Mouse (Mus musculus) lung, embryonic 16.5 days (tissue): ENCODE data around the gene Gnptab. TPM values are rescaled to one million over a fixed set of nuclear protein-coding genes. Genes with fewer than 3 reads are reported as not detected.

Experiments
- ATAC-seq: fragments of 200-750 bp; cut with Nextera tagmentation; 2 replicates; pipeline ENCODE4 v1.8.0; 2017; ENCODE audit warnings: low read depth, mild to moderate bottlenecking, moderate library complexity
- H3K27ac ChIP-seq: fragments of 300-500 bp; sonication (generic); 2 replicates; pipeline ENCODE4 v1.5.1; 2014; ENCODE audit warnings: mild to moderate bottlenecking, control low read depth, low read length
- H3K27me3 ChIP-seq: fragments of 300-500 bp; sonication (generic); 2 replicates; pipeline ENCODE4 v1.6.1; 2014; ENCODE audit warnings: low read depth, low read length, mixed read lengths; ENCODE audit not compliant: control insufficient read depth, insufficient read depth
- H3K36me3 ChIP-seq: fragments of 300-500 bp; sonication (generic); 2 replicates; pipeline ENCODE4 v1.6.1; 2014; ENCODE audit warnings: low read length; ENCODE audit not compliant: control insufficient read depth, insufficient read depth
- H3K4me1 ChIP-seq: fragments of 300-500 bp; sonication (generic); replicated peaks from 2 replicates; pipeline ENCODE4 v1.6.1; 2014; ENCODE audit warnings: low read length, mixed read lengths; ENCODE audit not compliant: control insufficient read depth, insufficient read depth
- H3K4me2 ChIP-seq: fragments of 300-500 bp; sonication (generic); 2 replicates; pipeline ENCODE4 v1.6.1; 2014; ENCODE audit warnings: low read depth, low read length, control low read depth
- H3K4me3 ChIP-seq: fragments of 300-500 bp; sonication (generic); 2 replicates; pipeline ENCODE4 v1.5.1; 2014; ENCODE audit warnings: mild to moderate bottlenecking, low read length, control low read depth
- H3K9ac ChIP-seq: fragments of 300-500 bp; sonication (generic); 2 replicates; pipeline ENCODE4 v1.6.1; 2014; ENCODE audit warnings: low read length, control low read depth
- H3K9me3 ChIP-seq: fragments of 300-500 bp; sonication (generic); 2 replicates; pipeline ENCODE4 v1.6.1; 2016; ENCODE audit warnings: low read length; ENCODE audit not compliant: control insufficient read depth
- WGBS: fragments of 180-500 bp; shearing (Covaris S2); extraction: QIAGEN DNeasy Blood & Tissue Kit; methylation state at CpG from one replicate; pipeline ENCODE4 v1.1.7; 2014; 5-methylcytosine and 5-hydroxymethylcytosine counted together
- polyA plus RNA-seq: library from polyadenylated mRNA; unstranded; fragments of >200 nt; fragmentation: Nextera tagmentation; extraction: Ambion mirVana; gene quantifications from 2 replicates; pipeline ENCODE4 v1.2.1, GENCODE M21; 2015

The Gnptab gene
- polyA plus RNA-seq, 1 experiment from 2014 or later = 18.1 TPM

DNA sequence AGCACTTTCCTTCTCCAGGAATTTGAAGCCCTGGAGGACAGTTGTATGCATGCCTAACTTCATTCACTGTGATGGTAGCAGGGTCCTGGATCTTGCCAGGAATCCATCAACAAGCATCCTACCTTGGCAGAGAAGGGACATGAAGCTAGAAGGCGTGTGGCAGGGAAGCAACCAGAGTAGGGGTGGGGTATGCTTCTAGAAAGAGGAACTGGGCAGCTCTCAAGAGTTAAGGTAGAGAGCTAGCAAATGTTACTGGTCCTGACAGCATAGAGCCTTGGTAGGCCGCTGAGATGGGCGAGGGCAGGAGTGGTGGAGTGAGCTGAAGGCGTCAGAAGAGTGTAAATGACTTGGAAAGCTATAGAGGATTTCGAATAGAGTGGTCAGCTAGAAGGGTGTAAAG is 20.3 kb downstream of the Gnptab start:
- ATAC-seq = no peak
- no peak overlapping the region for H3K9ac ChIP-seq
- 89% methylated on average over 5 of the region's 5 CpGs for WGBS
- peaks cover 4% of the 10 kb centered on the region; the same call in 1 of the 2 replicates for H3K36me3 ChIP-seq
- H3K4me2 ChIP-seq = no peak overlapping the region
- H3K4me3 ChIP-seq = no peak overlapping the region
- H3K4me1 ChIP-seq = no peaks in the 10 kb centered on the region
- H3K27me3 ChIP-seq = no peaks in the 10 kb centered on the region
- H3K27ac ChIP-seq = no peak overlapping the region
- no peaks in the 10 kb centered on the region for H3K9me3 ChIP-seq

DNA sequence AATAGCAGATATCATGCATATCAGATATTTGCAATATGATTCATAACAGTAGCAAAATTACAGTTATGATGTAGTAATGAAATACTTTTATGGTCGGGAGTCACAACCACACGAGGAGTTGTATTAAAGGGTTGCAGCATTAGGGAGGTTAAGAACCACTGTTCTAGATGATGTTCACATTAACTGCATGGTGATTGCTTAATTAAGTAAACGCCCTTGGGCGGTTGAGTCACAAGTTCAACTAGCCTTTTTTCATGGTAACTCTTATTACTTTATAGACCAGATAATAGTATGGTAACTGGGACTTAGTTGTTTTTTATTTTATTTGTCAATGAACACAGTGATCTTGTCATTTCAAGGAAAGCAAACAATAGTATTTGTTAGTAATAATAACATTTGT is 24.1 kb downstream of the Gnptab start:
- H3K36me3 ChIP-seq = peaks cover 4% of the 10 kb centered on the region; the same call in 1 of the 2 replicates
- no peaks in the 10 kb centered on the region for H3K9me3 ChIP-seq
- H3K9ac ChIP-seq = no peak overlapping the region
- no peaks in the 10 kb centered on the region for H3K4me1 ChIP-seq
- no peak for ATAC-seq
- no peak overlapping the region for H3K27ac ChIP-seq
- H3K4me2 ChIP-seq = no peak overlapping the region
- H3K4me3 ChIP-seq = no peak overlapping the region
- WGBS = 93% methylated on average over 4 of the region's 4 CpGs
- no peaks in the 10 kb centered on the region for H3K27me3 ChIP-seq

DNA sequence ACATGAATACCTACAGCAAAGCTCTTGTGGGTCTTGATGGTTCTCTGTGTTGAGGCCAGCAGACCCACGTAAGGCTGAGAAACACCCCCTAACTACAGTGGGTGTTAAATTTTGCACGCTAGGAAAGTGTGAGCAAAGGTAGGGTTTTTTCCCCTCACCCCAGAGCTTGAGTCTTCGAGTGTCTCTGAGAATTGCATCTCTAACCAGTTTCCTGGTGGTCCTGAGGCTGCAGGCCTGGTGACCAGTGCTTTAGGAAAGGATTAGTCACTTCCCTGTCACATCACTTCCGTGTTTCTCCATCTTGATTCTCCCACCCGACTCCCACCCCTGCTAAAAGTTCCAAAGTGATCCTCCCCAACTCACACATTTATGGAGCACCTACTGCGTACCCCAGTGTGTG is 25.3 kb downstream of the Gnptab start:
- ATAC-seq = no peak
- no peaks in the 10 kb centered on the region for H3K27me3 ChIP-seq
- no peak overlapping the region for H3K4me3 ChIP-seq
- no peak overlapping the region for H3K4me2 ChIP-seq
- no peaks in the 10 kb centered on the region for H3K9me3 ChIP-seq
- H3K4me1 ChIP-seq = no peaks in the 10 kb centered on the region
- no peak overlapping the region for H3K27ac ChIP-seq
- no peak overlapping the region for H3K9ac ChIP-seq
- peaks cover 4% of the 10 kb centered on the region; the same call in 1 of the 2 replicates for H3K36me3 ChIP-seq
- 68% methylated on average over 6 of the region's 6 CpGs for WGBS

DNA sequence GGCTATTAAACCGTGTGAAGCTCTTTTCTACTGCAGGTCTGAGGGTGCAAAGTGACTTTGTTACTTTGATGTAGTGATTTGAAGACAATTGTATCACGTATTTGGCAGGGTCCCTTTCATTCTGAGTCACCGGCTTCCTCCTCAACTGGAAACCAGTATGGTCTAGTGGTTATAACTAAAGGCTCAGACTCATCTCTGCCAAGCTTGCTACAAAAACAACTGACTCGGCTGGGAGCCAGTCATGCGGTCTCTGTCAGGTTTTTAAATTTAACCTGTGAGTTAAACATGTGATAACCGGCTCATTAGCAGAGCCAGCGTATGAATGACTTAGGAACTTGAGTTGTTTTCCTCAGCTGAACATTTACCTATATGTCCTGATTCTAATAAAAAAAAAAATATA is 26.9 kb downstream of the Gnptab start:
- Histone ChIP-seq H3K27ac (no peak overlapping the region), H3K27me3 (no peaks in the 10 kb centered on the region), H3K9ac (no peak overlapping the region), H3K4me3 (no peak overlapping the region), H3K9me3 (no peaks in the 10 kb centered on the region), H3K4me1 (no peaks in the 10 kb centered on the region), H3K36me3 (peaks cover 4% of the 10 kb centered on the region; the same call in 1 of the 2 replicates), H3K4me2 (no peak overlapping the region)
- ATAC-seq = no peak
- WGBS = 85% methylated on average over 7 of the region's 7 CpGs

DNA sequence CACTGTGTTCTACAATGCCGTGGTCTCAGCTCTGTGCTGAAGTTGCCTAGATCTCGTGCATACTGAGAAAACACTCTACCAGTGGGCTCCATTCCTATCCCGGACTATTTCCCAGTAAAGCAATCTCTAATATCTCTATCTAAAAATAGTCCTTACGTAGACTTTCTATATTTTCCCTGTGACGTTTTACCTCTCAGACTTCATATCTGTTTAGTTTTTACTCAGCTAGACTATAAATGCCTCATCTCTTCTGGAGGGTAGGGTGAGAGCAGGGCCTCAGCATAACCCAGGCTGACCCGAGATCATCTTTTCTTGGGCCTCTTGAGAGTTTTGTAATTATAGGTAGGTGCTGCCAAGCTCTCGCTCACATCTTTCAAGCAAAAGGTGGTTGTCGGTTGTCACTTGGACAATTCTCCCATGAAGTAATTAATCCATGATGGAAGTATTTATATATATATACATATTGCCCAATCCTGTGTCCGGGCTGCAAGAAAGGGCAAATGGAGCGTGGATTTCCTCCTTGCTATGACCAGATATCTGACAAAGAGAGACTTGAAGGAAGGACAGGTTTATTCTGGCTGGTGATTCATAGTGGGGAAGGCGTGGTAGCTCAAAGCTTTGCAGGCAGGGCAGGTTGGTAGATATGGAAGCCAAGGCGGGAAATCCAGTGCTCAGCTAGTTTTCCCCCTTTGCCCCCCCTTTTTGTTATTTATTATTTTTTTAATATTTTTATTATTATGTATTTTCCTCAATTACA is 29.1 kb downstream of the Gnptab start:
- Histone ChIP-seq H3K27ac (no peak overlapping the region), H3K9ac (no peak overlapping the region), H3K9me3 (no peaks in the 10 kb centered on the region), H3K4me2 (no peak overlapping the region), H3K27me3 (no peaks in the 10 kb centered on the region), H3K4me1 (no peaks in the 10 kb centered on the region), H3K4me3 (no peak overlapping the region), H3K36me3 (no peaks in the 10 kb centered on the region)
- WGBS = 82% methylated on average over 12 of the region's 12 CpGs
- no peak for ATAC-seq

DNA sequence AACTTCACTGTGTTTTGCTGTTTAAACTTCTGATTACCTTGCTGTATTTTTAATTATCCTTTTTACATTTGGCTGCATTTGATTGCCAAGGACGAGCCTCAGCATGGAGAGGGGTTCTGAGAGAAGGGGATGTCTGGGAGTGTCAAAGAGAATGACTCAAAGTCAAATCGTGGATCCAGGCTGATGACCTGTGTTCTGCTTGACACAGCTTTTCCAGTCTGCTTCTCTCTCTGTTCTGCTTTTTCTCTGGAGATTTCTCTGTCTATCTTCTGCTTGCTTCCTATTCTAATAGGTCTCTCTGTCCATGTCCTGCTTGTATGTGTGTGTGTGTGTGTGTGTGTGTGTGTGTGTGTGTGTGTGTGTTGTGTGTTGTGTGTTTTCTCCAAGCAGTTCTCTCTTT is 30.8 kb downstream of the Gnptab start:
- Histone ChIP-seq H3K9ac (no peak overlapping the region), H3K9me3 (no peaks in the 10 kb centered on the region), H3K4me3 (no peak overlapping the region), H3K4me2 (no peak overlapping the region), H3K27ac (no peak overlapping the region), H3K4me1 (no peaks in the 10 kb centered on the region), H3K36me3 (0 out of 2 replicates have a peak, but pooled peaks cover 3% of the 10 kb centered on the region), H3K27me3 (no peaks in the 10 kb centered on the region)
- 60% methylated on average over 2 of the region's 2 CpGs for WGBS
- ATAC-seq = no peak

DNA sequence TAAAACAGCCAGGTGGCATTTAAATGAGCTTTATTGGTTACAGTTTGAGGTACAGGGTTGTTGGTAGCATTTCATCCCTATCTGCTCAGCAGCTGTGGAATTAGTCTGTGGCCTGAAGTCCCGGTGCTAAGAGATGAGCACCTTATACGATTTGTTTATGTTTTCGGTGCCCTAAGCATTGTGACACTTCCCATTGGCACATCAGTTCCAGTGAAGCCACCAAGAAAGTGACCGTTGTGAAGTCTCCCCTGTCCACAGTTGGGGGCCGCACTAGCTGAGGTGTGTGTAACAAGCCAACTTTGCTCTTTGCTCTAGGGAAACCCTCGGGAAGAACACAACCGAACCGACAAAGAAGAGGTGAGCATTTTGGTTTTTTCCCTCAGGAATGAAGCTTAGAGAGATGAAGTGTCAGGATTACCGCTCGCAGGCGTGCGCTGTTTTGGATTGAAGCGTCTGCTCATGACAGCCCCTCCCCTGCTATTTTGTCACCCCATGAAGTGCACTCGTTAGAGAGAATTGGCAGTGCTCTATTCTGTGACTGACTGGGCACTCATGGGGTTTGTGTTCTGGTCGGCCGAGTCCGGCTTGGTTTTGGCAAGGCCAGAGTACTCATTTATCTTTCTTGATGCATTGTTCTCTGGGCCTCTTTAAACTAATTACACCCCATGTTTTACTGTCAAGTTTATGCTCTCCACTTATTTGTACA is 33.5 kb downstream of the Gnptab start:
- no peaks in the 10 kb centered on the region for H3K27me3 ChIP-seq
- H3K4me2 ChIP-seq = no peak overlapping the region
- H3K9me3 ChIP-seq = no peaks in the 10 kb centered on the region
- no peak overlapping the region for H3K9ac ChIP-seq
- H3K36me3 ChIP-seq = 0 out of 2 replicates have a peak, but pooled peaks cover 4% of the 10 kb centered on the region
- 74% methylated on average over 17 of the region's 17 CpGs for WGBS
- no peak overlapping the region for H3K27ac ChIP-seq
- no peak for ATAC-seq
- H3K4me1 ChIP-seq = no peaks in the 10 kb centered on the region
- no peak overlapping the region for H3K4me3 ChIP-seq

DNA sequence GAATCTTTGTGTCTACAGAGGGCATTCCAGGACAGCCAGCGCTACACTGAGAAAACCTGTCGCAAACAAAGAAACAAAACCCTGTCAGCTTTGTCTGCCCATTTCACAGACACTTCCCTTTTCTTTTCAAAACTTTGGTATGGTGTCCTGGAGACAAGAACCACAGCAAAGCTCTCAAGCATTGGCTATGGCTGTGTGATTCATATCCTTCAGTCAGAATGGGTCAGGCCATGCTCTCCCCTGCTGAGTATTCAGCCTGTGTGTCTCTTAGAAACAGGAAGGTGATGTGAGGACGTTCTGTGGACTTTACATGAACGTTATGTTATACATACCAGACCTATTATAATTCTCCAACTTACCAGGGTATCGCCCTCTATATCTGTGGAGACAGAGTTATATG is 38.8 kb downstream of the Gnptab start:
- ATAC-seq = no peak
- H3K4me2 ChIP-seq = no peak overlapping the region
- H3K27ac ChIP-seq = no peak overlapping the region
- H3K9ac ChIP-seq = no peak overlapping the region
- no peaks in the 10 kb centered on the region for H3K4me1 ChIP-seq
- no peak overlapping the region for H3K4me3 ChIP-seq
- H3K9me3 ChIP-seq = no peaks in the 10 kb centered on the region
- WGBS = 90% methylated on average over 5 of the region's 5 CpGs
- peaks cover 12% of the 10 kb centered on the region; the same call in 1 of the 2 replicates for H3K36me3 ChIP-seq
- no peaks in the 10 kb centered on the region for H3K27me3 ChIP-seq

DNA sequence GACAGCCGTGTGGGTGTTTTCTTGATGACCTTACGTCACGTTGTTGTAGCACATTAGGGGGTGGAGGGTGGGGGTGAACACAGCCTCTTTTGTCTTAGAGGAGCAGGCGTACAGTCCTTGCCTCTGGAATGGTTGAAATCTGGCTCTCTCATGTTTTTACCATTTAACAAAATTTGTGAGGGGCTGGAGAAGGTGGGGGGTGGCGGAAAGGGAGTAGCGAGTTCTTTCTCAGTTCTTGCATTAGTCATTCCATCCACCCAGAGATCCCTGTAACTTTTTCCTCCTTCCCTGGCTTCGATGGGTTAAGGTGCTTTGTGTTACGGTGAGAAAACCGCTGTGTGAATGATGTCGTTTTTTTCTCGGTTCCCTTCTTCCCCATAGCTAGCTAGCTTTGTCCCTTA is 41.2 kb downstream of the Gnptab start:
- Histone ChIP-seq H3K27ac (no peak overlapping the region), H3K4me1 (no peaks in the 10 kb centered on the region), H3K27me3 (no peaks in the 10 kb centered on the region), H3K4me2 (no peak overlapping the region), H3K4me3 (no peak overlapping the region), H3K9me3 (no peaks in the 10 kb centered on the region), H3K36me3 (peaks cover 8% of the 10 kb centered on the region; the same call in 1 of the 2 replicates), H3K9ac (no peak overlapping the region)
- WGBS = 72% methylated on average over 11 of the region's 11 CpGs
- no peak for ATAC-seq
